Mouse (Mus musculus) embryonic fibroblast, embryonic 13.5 days (primary cell): ENCODE measurements around the gene Blvrb.

Experiments used
- CTCF ChIP-seq: IDR thresholded peaks from 2 replicates; pipeline ENCODE4 v1.5.1; 2011; ENCODE audit warnings: mild to moderate bottlenecking, control low read depth, low read length, moderate library complexity, borderline replicate concordance; ENCODE audit not compliant: insufficient read depth
- POLR2A ChIP-seq: IDR thresholded peaks from 2 replicates; pipeline ENCODE4 v1.6.1; 2011; ENCODE audit warnings: low read depth, mild to moderate bottlenecking, control low read depth, low read length, moderate library complexity

GRCm38 (mm10) chr7:27489270-27489869 lies 41.6 kb downstream of the Blvrb start:
- no peak for TF ChIP-seq CTCF
- no peak for TF ChIP-seq POLR2A
